Mouse (Mus musculus) hindbrain, embryonic 14.5 days (tissue): ENCODE results near the gene Add2. TPM values are rescaled to one million over a fixed set of nuclear protein-coding genes. Genes with fewer than 3 reads are reported as not detected.

Experiments
- ATAC-seq: fragments of 200-750 bp; cut with Nextera tagmentation; 2 replicates; pipeline ENCODE4 v1.8.0; 2017; ENCODE audit warnings: moderate number of reproducible peaks, mild to moderate bottlenecking, moderate TSS enrichment, moderate library complexity; ENCODE audit not compliant: low FRiP score
- DNase-seq: peaks from one replicate; pipeline ENCODE4 v3.0.0-alpha.2; 2015; ENCODE audit warnings: low spot score
- H3K27ac ChIP-seq: fragments of 300-500 bp; sonication (generic); 2 replicates; pipeline ENCODE4 v1.5.1; 2014; ENCODE audit warnings: mild to moderate bottlenecking, moderate library complexity
- H3K27me3 ChIP-seq: fragments of 300-500 bp; sonication (generic); 2 replicates; pipeline ENCODE4 v1.6.1; 2014; ENCODE audit warnings: mild to moderate bottlenecking, low read length, mixed read lengths; ENCODE audit not compliant: control insufficient read depth, insufficient read depth
- H3K36me3 ChIP-seq: fragments of 300-500 bp; sonication (generic); replicated peaks from 2 replicates; pipeline ENCODE4 v1.6.1; 2014; ENCODE audit not compliant: control insufficient read depth, insufficient read depth
- H3K4me1 ChIP-seq: fragments of 300-500 bp; sonication (generic); replicated peaks from 2 replicates; pipeline ENCODE4 v1.6.1; 2014; ENCODE audit warnings: antibody characterized with exemption, low read length, mixed read lengths; ENCODE audit not compliant: control insufficient read depth, insufficient read depth
- H3K4me2 ChIP-seq: fragments of 300-500 bp; sonication (generic); replicated peaks from 2 replicates; pipeline ENCODE4 v1.6.1; 2014; ENCODE audit warnings: mild to moderate bottlenecking, moderate library complexity
- H3K4me3 ChIP-seq: fragments of 300-500 bp; sonication (generic); replicated peaks from 2 replicates; pipeline ENCODE4 v1.5.1; 2014; ENCODE audit warnings: mild to moderate bottlenecking, low read length
- H3K9ac ChIP-seq: fragments of 300-500 bp; sonication (generic); 2 replicates; pipeline ENCODE4 v1.6.1; 2014
- H3K9me3 ChIP-seq: fragments of 300-500 bp; sonication (generic); 2 replicates; pipeline ENCODE4 v1.6.1; 2016; ENCODE audit warnings: low read length; ENCODE audit not compliant: control insufficient read depth
- WGBS: fragments of 180-500 bp; shearing (Covaris S2); extraction: QIAGEN DNeasy Blood & Tissue Kit; methylation state at CpG from one replicate; pipeline ENCODE4 v1.1.7; 2014; 5-methylcytosine and 5-hydroxymethylcytosine counted together
- polyA plus RNA-seq: library from polyadenylated mRNA; unstranded; fragments of >200 nt; fragmentation: Nextera tagmentation; extraction: Ambion mirVana; gene quantifications from 2 replicates; pipeline ENCODE4 v1.2.1, GENCODE M21; 2014

Add2 gene
- polyA plus RNA-seq, 1 experiment from 2014 or later = 102 TPM

DNA sequence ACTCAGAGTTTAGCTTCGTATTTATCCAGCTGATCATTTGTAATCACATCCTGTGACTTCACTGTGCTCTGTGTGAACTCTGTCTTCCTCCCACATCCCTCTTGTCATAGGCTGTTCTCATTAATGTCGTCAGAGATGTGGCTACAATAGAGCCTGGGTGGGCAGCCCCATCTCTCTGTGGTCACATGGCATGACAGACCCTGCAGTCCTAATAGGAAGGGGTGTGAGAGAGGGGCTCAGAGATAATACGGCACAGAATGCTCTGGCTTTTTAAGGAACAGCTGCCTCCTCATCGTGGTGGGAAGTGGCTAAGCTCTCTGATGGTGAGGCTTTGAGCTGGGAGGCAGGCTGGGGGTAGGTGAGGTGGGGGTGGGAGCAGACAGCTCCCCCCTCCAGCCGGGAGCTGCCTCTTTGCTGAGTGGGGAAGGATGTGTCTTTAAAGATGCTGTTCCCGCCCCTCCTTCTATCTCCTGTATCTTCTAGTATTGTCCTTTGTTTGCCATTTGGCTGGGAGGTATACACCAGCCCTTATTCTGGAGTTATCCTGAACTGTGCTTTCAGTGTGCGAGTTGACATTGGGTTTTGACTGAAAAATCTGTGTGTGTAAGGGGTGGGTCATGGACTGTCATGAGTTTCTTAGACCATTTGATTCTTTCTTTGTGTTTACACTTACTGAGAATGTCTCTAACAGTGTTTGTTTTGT is 30.8 kb downstream of the Add2 start:
- Histone ChIP-seq H3K27ac (peak overlapping the region; percentile 90), H3K4me2 (peak overlapping the region; percentile 39), H3K9me3 (no peaks in the 10 kb centered on the region), H3K27me3 (no peaks in the 10 kb centered on the region), H3K4me3 (no peak overlapping the region), H3K36me3 (no peaks in the 10 kb centered on the region), H3K9ac (peak overlapping the region; percentile 53; the same call in 1 of the 2 replicates), H3K4me1 (peaks cover 71% of the 10 kb centered on the region)
- WGBS = 15% methylated on average over 7 of the region's 7 CpGs
- ATAC-seq = peak; percentile 79
- no peak for DNase-seq

GRCm38 (mm10) chr6:86060170-86060569 is 31.7 kb downstream of the Add2 start:
- H3K9me3 ChIP-seq = no peaks in the 10 kb centered on the region

DNA sequence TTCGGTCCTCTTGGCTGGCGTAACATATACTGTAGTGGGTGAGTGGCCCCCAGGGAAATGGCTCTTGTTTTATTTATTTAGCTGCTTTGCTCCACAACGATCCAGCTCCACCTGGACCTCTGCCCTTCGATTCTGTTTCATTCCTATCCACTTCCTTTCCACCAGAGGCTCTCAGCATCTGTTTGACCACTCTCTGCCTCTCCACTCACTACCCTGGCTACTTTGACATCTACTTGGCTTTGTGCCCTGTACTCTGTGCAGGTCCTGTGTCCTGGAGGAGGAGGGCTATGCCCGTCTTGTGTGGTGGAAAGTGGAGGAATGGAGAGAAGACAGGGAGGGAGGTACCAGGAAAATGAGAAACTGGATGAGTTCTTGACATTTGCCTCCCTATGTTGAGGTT is 33.7 kb downstream of the Add2 start:
- DNase-seq (no peak), ATAC-seq (no peak)
- peaks cover 98% of the 10 kb centered on the region for H3K4me1 ChIP-seq
- 34% methylated on average over 5 of the region's 5 CpGs for WGBS
- no peak overlapping the region for H3K4me3 ChIP-seq
- no peaks in the 10 kb centered on the region for H3K27me3 ChIP-seq
- no peaks in the 10 kb centered on the region for H3K9me3 ChIP-seq
- H3K27ac ChIP-seq = peak overlapping the region; percentile 92
- no peaks in the 10 kb centered on the region for H3K36me3 ChIP-seq
- no peak overlapping the region for H3K9ac ChIP-seq
- H3K4me2 ChIP-seq = no peak overlapping the region; the same call in 1 of the 2 replicates

More at GRCm38 (mm10) chr6:86060170-86060569, 31.7 kb downstream of the Add2 start:
- WGBS = 88% methylated on average over 3 of the region's 3 CpGs
- no peak for DNase-seq
- peaks cover 80% of the 10 kb centered on the region for H3K4me1 ChIP-seq
- H3K9ac ChIP-seq = no peak overlapping the region
- no peaks in the 10 kb centered on the region for H3K36me3 ChIP-seq
- no peak overlapping the region for H3K4me3 ChIP-seq
- H3K27ac ChIP-seq = peak overlapping the region; percentile 90
- 0 out of 2 replicates have a peak overlapping the region, but pooled peaks have one; percentile 39 for H3K4me2 ChIP-seq
- ATAC-seq = no peak
- no peaks in the 10 kb centered on the region for H3K27me3 ChIP-seq

GRCm38 (mm10) chr6:86062684-86063083 is 34.2 kb downstream of the Add2 start:
- DNase-seq = no peak
- WGBS = 55% methylated on average over 2 of the region's 2 CpGs

GRCm38 (mm10) chr6:86064318-86065016 is 36.0 kb downstream of the Add2 start:
- ATAC-seq = peak; percentile 74
- Histone ChIP-seq H3K4me3 (no peak overlapping the region), H3K4me2 (peak overlapping the region; percentile 17), H3K36me3 (no peaks in the 10 kb centered on the region), H3K4me1 (peaks cover 82% of the 10 kb centered on the region), H3K9ac (no peak overlapping the region), H3K9me3 (no peaks in the 10 kb centered on the region), H3K27ac (peak overlapping the region; percentile 92), H3K27me3 (no peaks in the 10 kb centered on the region)
- 9% methylated on average over 6 of the region's 6 CpGs for WGBS
- DNase-seq = peak; percentile 80

More at GRCm38 (mm10) chr6:86062684-86063083, 34.2 kb downstream of the Add2 start:
- no peak for ATAC-seq
- peaks cover 97% of the 10 kb centered on the region for H3K4me1 ChIP-seq
- H3K36me3 ChIP-seq = no peaks in the 10 kb centered on the region
- H3K27me3 ChIP-seq = no peaks in the 10 kb centered on the region
- no peak overlapping the region for H3K4me3 ChIP-seq
- no peak overlapping the region; the same call in 1 of the 2 replicates for H3K4me2 ChIP-seq
- H3K9me3 ChIP-seq = no peaks in the 10 kb centered on the region
- peak overlapping the region; percentile 92 for H3K27ac ChIP-seq
- no peak overlapping the region for H3K9ac ChIP-seq

DNA sequence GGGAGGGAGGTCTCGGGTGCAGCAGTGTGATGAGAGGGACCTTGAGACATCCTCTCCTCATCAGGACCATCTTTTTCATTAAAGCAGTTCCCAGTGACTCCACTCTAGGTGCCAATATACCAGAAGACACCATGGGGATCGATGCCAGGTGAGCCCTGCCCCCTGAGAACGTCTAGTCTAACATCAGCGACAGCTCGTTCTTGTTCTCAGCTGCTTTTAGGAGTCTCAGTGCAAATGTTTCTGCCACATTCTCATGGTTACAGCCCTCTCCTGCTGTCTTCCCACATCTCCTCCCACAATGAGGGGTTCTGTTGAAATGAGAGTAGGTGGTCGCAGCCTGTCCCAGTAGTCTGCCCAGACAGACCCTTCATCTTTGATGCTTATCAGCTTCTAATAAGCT is 38.2 kb downstream of the Add2 start:
- no peak for DNase-seq
- Histone ChIP-seq H3K27ac (peak overlapping the region; percentile 92; the same call in 1 of the 2 replicates), H3K9ac (no peak overlapping the region)

GRCm38 (mm10) chr6:86067145-86067544 is 38.7 kb downstream of the Add2 start:
- H3K9me3 ChIP-seq = no peaks in the 10 kb centered on the region
- ATAC-seq (no peak), DNase-seq (no peak)
- H3K4me2 ChIP-seq = no peak overlapping the region
- H3K4me3 ChIP-seq = no peak overlapping the region
- H3K4me1 ChIP-seq = peaks cover 81% of the 10 kb centered on the region
- no peaks in the 10 kb centered on the region for H3K36me3 ChIP-seq
- H3K9ac ChIP-seq = no peak overlapping the region
- no peak overlapping the region for H3K27ac ChIP-seq
- 40% methylated on average over 5 of the region's 5 CpGs for WGBS
- H3K27me3 ChIP-seq = no peaks in the 10 kb centered on the region

More for the DNA sequence above, 38.2 kb downstream of the Add2 start:
- ATAC-seq = no peak
- H3K4me3 ChIP-seq = no peak overlapping the region
- H3K9me3 ChIP-seq = no peaks in the 10 kb centered on the region
- no peaks in the 10 kb centered on the region for H3K27me3 ChIP-seq
- no peak overlapping the region for H3K4me2 ChIP-seq
- H3K4me1 ChIP-seq = peaks cover 82% of the 10 kb centered on the region
- WGBS = 70% methylated on average over 6 of the region's 6 CpGs
- no peaks in the 10 kb centered on the region for H3K36me3 ChIP-seq

- ATAC-seq = no peak
- Histone ChIP-seq H3K4me2 (no peak overlapping the region), H3K27ac (peak overlapping the region; percentile 51; the same call in 1 of the 2 replicates), H3K9me3 (no peaks in the 10 kb centered on the region), H3K4me3 (no peak overlapping the region), H3K36me3 (no peaks in the 10 kb centered on the region), H3K9ac (no peak overlapping the region), H3K4me1 (peaks cover 70% of the 10 kb centered on the region), H3K27me3 (no peaks in the 10 kb centered on the region)
- WGBS = 66% methylated on average over 5 of the region's 5 CpGs
- no peak for DNase-seq
Observed at GRCm38 (mm10) chr6:86069009-86069408, 40.5 kb downstream of the Add2 start.

GRCm38 (mm10) chr6:86069856-86070255 is 41.4 kb downstream of the Add2 start:
- Histone ChIP-seq H3K27ac (no peak overlapping the region), H3K4me1 (peaks cover 69% of the 10 kb centered on the region), H3K9ac (no peak overlapping the region), H3K36me3 (no peaks in the 10 kb centered on the region), H3K27me3 (no peaks in the 10 kb centered on the region), H3K4me2 (no peak overlapping the region), H3K4me3 (no peak overlapping the region), H3K9me3 (no peaks in the 10 kb centered on the region)
- 77% methylated on average over 3 of the region's 3 CpGs for WGBS
- ATAC-seq (no peak), DNase-seq (no peak)
